Mouse (Mus musculus) induced T-regulatory cell, adult 2 months (primary cell): ENCODE results near the gene Rfx2.

Source experiments
- DNase-seq: peaks from one replicate; pipeline ENCODE4 v3.0.0-alpha.2; 2012; ENCODE audit warnings: low read depth

The Rfx2 gene

DNA sequence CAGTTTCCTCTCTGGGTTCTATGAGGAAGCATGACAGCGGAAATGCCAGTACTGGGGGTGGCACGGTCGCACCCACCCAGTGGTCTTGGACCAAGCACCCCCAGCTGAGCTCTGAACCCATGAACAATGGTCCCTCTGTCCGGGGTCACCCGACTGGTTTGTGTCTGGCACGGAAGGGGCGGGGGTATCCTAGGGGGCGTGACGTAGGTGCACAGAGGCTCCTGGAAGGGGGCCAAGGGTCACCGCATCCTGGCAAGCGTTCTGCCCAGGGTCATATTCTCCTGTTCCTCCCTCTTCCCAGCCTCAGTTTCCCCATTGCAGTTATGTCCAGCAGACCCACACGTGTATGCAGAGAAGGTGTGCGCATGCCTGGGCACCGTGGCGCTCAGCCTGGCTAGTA, 77.4 kb downstream of the Rfx2 start:
- no peak for DNase-seq

DNA sequence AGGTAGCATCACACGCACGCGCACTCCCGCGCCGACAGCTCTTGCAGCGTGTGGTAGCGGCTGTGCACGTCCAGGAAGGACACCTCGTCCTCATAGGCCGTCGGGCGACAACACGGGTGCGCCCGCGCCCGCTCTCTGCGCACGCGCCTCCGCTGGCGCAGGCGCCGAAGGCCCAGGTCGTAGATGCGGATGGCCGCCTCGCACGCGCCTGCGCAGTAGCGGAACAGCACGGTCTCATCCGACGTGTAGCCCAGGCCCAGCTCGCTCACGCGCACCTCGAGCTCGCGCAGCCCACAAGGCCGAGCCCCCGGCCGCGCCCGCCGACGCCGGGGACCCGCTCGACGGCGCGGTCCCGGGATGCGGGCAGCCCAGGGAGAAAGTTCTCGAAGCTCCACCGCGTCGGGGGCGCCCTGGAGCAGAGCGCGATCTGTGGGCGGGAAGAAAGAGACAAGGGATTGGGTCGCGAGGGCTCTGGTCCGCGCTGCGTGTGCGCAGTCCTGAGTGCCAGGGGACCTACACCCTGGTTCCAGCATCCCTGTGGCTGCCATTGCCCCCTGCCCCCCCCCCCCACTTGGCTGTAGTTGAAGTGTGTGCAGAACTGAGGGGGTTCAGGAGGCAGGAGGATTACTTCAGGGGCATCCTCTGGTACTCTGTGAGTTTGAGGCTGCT, 79.3 kb downstream of the Rfx2 start:
- DNase-seq = peak; percentile 40

DNA sequence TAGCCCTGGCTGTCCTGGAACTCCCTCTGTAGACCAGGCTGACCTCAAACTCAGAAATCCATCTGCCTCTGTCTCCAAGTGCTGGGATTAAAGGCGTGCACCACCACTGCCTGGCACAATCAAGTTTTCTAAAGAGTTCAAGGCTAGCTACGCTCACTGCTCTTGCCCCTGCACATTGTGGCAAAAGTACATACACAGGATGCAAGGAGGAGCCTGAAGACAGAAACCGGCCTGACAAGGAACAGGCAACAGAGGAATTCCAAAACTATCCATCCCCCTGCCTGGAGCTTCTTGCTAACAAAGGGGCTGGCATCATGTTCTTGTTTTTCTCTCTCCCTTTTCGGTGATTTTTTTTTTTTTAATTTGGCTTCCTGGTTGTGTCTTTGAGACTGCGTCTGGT, 86.6 kb downstream of the Rfx2 start:
- no peak for DNase-seq

DNA sequence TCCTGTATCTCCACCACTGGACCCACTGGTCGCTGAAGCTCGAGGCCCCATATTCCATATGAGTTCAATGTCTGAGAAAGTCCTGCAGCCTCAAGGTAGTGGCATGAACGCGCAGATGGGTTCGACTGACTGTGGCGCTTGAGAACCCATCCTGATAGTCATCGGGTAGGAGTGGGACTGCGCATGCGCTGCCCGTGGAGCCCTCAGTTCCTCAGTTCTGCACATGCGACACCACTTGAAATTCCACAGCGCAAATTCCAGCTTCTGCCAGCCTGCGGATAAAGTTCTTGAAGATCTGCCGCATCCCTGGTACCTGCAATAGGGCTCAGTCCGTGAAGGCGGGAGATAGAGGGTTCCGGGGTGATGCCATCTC, 90.0 kb downstream of the Rfx2 start:
- DNase-seq = no peak

DNA sequence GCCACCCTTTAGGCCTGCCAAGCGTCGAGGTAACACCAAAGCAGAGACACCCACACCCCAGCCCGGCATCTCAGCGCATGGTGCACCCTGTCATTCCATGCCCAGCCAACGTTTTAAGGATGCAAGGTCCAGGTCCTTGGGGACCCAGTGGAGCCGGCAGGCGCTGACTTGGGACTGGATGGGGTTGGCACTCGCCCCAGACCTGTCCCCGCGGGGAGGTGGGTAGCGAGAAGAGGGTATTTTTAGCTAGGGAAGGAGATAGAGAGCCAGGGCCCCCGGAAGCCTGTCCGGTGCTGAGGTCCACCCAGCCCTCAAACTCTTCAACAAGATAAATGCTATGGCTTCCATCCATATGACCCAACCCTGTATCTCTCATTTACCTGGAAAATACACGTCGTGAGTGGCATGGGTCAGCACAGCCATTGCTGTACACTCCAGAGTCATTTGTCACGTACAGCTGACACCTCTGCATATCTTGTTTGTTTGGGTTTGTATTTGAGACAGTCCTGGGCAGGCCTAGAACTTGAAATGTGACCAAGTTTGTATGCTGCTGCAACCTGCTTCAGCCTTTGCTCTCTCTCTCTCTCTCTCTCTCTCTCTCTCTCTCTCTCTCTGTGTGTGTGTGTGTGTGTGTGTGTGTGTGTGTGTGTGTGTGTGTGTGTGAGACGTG, 90.6 kb downstream of the Rfx2 start:
- DNase-seq = no peak

DNA sequence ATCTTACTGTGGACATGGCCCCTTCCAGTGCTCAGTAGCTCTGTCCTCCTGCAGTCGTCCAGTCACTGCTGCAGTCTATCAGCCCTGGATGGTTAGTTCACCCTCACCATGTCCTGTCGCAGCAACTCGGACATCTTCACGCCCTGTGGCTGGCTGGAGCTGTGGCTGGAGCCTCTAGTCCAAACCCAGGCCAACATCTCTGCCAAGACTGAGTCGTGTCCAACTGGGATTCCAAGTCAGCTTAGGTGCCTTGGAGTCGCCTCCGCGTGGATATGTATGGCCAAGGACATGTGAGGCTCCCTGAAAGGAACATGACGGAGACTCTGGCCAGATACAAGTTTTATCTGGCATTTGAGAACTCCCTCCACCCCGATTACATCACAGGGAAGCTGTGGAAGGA, 92.6 kb downstream of the Rfx2 start:
- no peak for DNase-seq

DNA sequence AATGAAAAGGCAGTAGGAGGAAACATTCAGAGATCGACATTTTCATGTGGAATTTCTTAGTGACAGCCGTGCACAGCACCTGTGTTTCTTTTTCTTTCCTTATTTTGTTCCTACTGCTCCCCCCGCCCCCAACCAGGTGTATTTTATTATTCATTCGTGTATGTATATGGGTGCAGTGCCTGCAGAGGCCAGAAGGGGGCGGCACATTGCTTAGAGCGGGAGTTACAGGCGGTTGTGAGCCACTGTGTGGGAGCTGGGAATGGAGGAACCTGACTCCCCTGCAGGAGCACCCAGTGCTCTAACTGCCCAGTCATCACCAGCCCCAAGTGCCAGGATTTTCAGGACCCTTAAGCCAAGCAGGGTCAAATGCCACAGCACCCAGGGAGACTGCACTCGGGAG, 94.3 kb downstream of the Rfx2 start:
- DNase-seq = peak; percentile 60

DNA sequence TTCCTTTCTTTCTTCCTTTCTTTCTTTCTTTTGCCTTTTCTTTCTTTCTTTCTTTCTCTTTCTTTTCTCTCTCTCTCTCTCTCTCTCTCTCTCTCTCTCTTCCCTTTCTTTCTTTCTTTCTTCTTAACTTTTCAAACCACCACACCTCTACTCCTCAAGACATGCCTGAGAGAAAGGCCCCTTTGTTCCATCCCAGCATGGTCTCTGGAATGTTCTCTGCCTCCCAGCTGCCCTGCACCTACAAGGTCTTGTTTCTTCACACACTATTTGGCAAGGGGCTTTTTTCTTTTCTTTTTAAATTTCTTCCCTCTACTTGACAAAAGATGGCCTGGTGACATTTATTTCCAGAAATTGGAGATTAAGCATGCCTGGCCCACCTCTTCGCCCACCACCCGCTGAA, 101.2 kb downstream of the Rfx2 start:
- DNase-seq = no peak

DNA sequence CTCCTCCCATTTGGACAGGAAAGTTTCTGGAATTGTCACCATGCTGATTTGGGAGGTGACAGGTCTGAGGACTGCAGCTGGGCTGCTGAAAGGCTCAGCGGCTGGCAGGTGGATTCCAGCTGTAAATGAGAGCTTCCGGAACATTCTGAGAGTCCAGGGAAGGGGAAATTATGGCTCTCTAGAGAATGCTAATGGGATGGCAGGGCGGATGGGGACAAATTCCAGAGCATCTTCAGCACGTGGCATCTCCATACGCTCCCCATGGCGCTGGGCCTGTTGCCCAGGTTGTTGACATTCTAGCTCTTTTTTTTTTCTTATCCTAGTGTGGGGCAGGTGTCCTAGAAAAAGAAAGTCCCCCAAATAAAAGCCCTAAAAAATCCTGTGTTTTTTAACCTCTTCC, 101.7 kb downstream of the Rfx2 start:
- no peak for DNase-seq

DNA sequence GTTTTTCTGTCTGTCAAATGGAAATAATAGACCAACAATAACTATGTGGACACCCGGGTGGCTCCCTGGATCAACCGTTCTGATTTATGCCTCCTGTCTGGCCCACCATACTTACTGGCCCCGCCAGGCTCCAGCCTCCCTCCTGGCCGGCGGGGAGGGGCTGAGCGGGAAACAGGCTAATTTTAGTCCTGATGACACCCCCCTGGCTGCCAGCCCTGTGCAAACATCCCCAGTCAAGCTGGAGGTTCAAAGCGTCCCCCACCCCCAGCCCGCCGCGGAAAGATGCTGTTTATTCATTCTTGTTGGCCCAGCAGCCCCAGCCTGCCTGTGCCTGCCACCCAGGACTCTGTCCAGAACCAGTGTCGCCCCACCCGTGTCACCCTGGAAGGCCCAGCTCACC, 102.7 kb downstream of the Rfx2 start:
- no peak for DNase-seq

DNA sequence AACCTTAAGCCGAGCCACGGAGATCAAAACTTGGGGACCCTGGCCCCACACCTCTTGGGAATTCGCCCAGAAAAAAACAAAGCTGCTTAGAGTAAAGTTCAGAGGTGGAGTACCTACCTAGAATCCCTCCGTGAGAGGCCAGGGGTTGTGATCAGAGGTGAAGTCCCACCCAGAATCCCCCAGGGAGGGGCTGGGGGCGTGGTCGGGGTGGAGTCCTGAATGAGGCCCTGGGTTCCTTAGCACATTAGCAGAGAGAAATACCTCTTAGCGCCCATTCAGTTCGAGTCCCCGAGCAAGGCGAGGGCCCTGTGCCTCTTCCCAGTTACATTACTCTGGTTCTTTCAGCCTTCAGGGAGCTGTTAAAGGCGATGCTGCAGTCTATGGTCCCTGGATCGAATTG, 103.2 kb downstream of the Rfx2 start:
- no peak for DNase-seq

DNA sequence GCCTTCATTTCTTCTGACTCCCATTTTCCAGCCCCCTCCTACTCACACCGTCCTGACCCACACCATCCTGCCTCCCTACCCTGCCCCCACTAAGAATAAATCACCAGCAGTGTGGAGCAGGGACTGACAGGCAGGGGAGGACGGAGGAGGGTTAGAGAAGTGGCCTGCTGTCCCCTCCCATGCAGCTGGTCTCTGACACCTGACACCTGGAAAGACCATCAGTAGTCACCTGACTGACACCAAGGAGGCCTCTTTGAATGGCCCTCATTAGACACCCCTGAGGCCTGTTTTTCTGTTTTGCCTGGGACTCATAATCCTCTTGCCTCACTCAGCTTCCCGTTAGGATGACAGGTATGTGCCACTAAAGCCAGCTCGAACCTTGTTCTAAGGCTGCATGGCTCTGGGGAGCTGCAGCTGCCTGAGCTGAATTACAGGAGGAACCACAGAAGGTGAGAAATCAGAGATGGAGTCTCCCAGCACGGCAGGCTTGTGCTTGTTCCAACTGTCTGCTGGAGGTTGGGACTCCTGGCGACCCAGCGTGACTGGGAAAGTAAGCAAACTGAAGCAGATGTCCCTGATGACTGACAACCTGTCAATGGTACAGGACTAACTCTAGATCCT, 103.7 kb downstream of the Rfx2 start:
- DNase-seq = no peak
